Mouse (Mus musculus): ENCODE measurements at regions not wholly inside any gene's neighbourhood (a gene's known extent, or its start where the extent isn't known, plus 50 kb on each side); places are given as distances from the start of the nearest gene placed in this dataset.

GRCm38 (mm10) chrX:85481326-85481725 is 92.5 kb upstream of the Tab3 start:
- peak; percentile 13 for DNase-seq (ENCODE audit: low read depth, low spot score)

GRCm38 (mm10) chrX:85496943-85497342 is 76.9 kb upstream of the Tab3 start:
- DNase-seq (ENCODE audit: low read depth, low spot score) = no peak

Data from brain, adult 2 months (tissue).